Mouse (Mus musculus): ENCODE results near the gene Pcsk2. TPM values are rescaled to one million over a fixed set of nuclear protein-coding genes. Genes with fewer than 3 reads are reported as not detected.

Pcsk2 gene
- polyA plus RNA-seq, 1 experiment from 2014 or later = 23.5 TPM

GRCm38 (mm10) chr2:143590398-143590797 lies 44.4 kb downstream of the Pcsk2 start:
- Histone ChIP-seq H3K4me3 (replicated peaks) (no peak overlapping the region), H3K9me3 (no peaks in the 10 kb centered on the region), H3K36me3 (no peaks in the 10 kb centered on the region), H3K4me1 (replicated peaks) (no peaks in the 10 kb centered on the region), H3K27ac (no peak overlapping the region), H3K9ac (replicated peaks) (no peak overlapping the region), H3K4me2 (replicated peaks) (no peak overlapping the region), H3K27me3 (no peaks in the 10 kb centered on the region)
- ATAC-seq = no peak
- WGBS = 85% methylated on average over 2 of the region's 2 CpGs

GRCm38 (mm10) chr2:143603071-143603470 lies 57.1 kb downstream of the Pcsk2 start:
- Histone ChIP-seq H3K4me3 (replicated peaks) (no peak overlapping the region), H3K4me2 (replicated peaks) (no peak overlapping the region), H3K27me3 (no peaks in the 10 kb centered on the region), H3K4me1 (replicated peaks) (peaks cover 2% of the 10 kb centered on the region), H3K9me3 (no peaks in the 10 kb centered on the region), H3K27ac (no peak overlapping the region), H3K36me3 (no peaks in the 10 kb centered on the region), H3K9ac (replicated peaks) (no peak overlapping the region)
- WGBS = 68% methylated on average over 3 of the region's 3 CpGs
- no peak for ATAC-seq

GRCm38 (mm10) chr2:143603871-143604512 lies 58.0 kb downstream of the Pcsk2 start:
- no peak overlapping the region for H3K9ac ChIP-seq (replicated peaks)
- no peak overlapping the region for H3K4me3 ChIP-seq (replicated peaks)
- no peaks in the 10 kb centered on the region for H3K9me3 ChIP-seq
- H3K4me1 ChIP-seq (replicated peaks) = peaks cover 2% of the 10 kb centered on the region
- no peak overlapping the region for H3K4me2 ChIP-seq (replicated peaks)
- H3K36me3 ChIP-seq = no peaks in the 10 kb centered on the region
- 44% methylated on average over 2 of the region's 2 CpGs for WGBS
- no peak for ATAC-seq
- H3K27me3 ChIP-seq = no peaks in the 10 kb centered on the region
- H3K27ac ChIP-seq = no peak overlapping the region

- H3K4me3 ChIP-seq (replicated peaks) = no peak overlapping the region
- H3K9me3 ChIP-seq = no peaks in the 10 kb centered on the region
- H3K27me3 ChIP-seq = no peaks in the 10 kb centered on the region
- whole genome bisulfite sequencing = 65% methylated on average over 9 of the region's 9 CpGs
- no peak overlapping the region for H3K4me2 ChIP-seq (replicated peaks)
- peak; percentile 58; the same call in 1 of the 2 replicates for ATAC-seq
- peaks cover 21% of the 10 kb centered on the region for H3K4me1 ChIP-seq (replicated peaks)
- H3K9ac ChIP-seq (replicated peaks) = no peak overlapping the region
- H3K27ac ChIP-seq = no peak overlapping the region
- no peaks in the 10 kb centered on the region for H3K36me3 ChIP-seq
Measured at GRCm38 (mm10) chr2:143610355-143611331, 64.7 kb downstream of the Pcsk2 start.

GRCm38 (mm10) chr2:143613466-143613865 lies 67.5 kb downstream of the Pcsk2 start:
- no peak overlapping the region for H3K9ac ChIP-seq (replicated peaks)
- H3K27me3 ChIP-seq = no peaks in the 10 kb centered on the region
- no peak overlapping the region for H3K27ac ChIP-seq
- peaks cover 19% of the 10 kb centered on the region for H3K4me1 ChIP-seq (replicated peaks)
- H3K36me3 ChIP-seq = no peaks in the 10 kb centered on the region
- WGBS = 88% methylated on average over 3 of the region's 3 CpGs
- no peak overlapping the region for H3K4me2 ChIP-seq (replicated peaks)
- ATAC-seq = no peak
- no peaks in the 10 kb centered on the region for H3K9me3 ChIP-seq
- H3K4me3 ChIP-seq (replicated peaks) = no peak overlapping the region

- no peaks in the 10 kb centered on the region for H3K9me3 ChIP-seq
- ATAC-seq = no peak
- WGBS = 59% methylated on average over 5 of the region's 5 CpGs
Measured at GRCm38 (mm10) chr2:143614775-143615174, 68.8 kb downstream of the Pcsk2 start.

GRCm38 (mm10) chr2:143620916-143621315 lies 75.0 kb downstream of the Pcsk2 start:
- WGBS = 40% methylated on average over 3 of the region's 3 CpGs
- no peak overlapping the region for H3K4me2 ChIP-seq (replicated peaks)
- H3K27me3 ChIP-seq = no peaks in the 10 kb centered on the region
- no peaks in the 10 kb centered on the region for H3K4me1 ChIP-seq (replicated peaks)
- H3K27ac ChIP-seq = no peak overlapping the region
- no peaks in the 10 kb centered on the region for H3K9me3 ChIP-seq
- H3K9ac ChIP-seq (replicated peaks) = no peak overlapping the region
- ATAC-seq = no peak
- no peaks in the 10 kb centered on the region for H3K36me3 ChIP-seq
- no peak overlapping the region for H3K4me3 ChIP-seq (replicated peaks)

More at GRCm38 (mm10) chr2:143614775-143615174, 68.8 kb downstream of the Pcsk2 start:
- Histone ChIP-seq H3K4me1 (replicated peaks) (peaks cover 12% of the 10 kb centered on the region), H3K36me3 (no peaks in the 10 kb centered on the region), H3K27ac (no peak overlapping the region), H3K9ac (replicated peaks) (no peak overlapping the region), H3K4me3 (replicated peaks) (no peak overlapping the region), H3K4me2 (replicated peaks) (no peak overlapping the region), H3K27me3 (no peaks in the 10 kb centered on the region)

GRCm38 (mm10) chr2:143623916-143624315 lies 78.0 kb downstream of the Pcsk2 start:
- Histone ChIP-seq H3K36me3 (no peaks in the 10 kb centered on the region), H3K9ac (replicated peaks) (no peak overlapping the region), H3K4me1 (replicated peaks) (no peaks in the 10 kb centered on the region), H3K4me2 (replicated peaks) (no peak overlapping the region), H3K9me3 (no peaks in the 10 kb centered on the region), H3K27me3 (no peaks in the 10 kb centered on the region), H3K4me3 (replicated peaks) (no peak overlapping the region), H3K27ac (no peak overlapping the region)
- no peak for ATAC-seq
- whole genome bisulfite sequencing = 70% methylated on average over 3 of the region's 3 CpGs

GRCm38 (mm10) chr2:143643305-143643704 lies 97.3 kb downstream of the Pcsk2 start:
- no peaks in the 10 kb centered on the region for H3K27me3 ChIP-seq
- H3K27ac ChIP-seq = no peak overlapping the region
- no peaks in the 10 kb centered on the region for H3K4me1 ChIP-seq (replicated peaks)
- H3K4me2 ChIP-seq (replicated peaks) = no peak overlapping the region
- H3K9me3 ChIP-seq = no peaks in the 10 kb centered on the region
- no peak overlapping the region for H3K4me3 ChIP-seq (replicated peaks)
- WGBS = 91% methylated on average over 1 of the region's 1 CpGs
- H3K9ac ChIP-seq (replicated peaks) = no peak overlapping the region
- ATAC-seq = no peak
- no peaks in the 10 kb centered on the region for H3K36me3 ChIP-seq

GRCm38 (mm10) chr2:143644374-143644773 lies 98.4 kb downstream of the Pcsk2 start:
- Histone ChIP-seq H3K4me3 (replicated peaks) (no peak overlapping the region), H3K27ac (no peak overlapping the region), H3K4me2 (replicated peaks) (no peak overlapping the region), H3K4me1 (replicated peaks) (no peaks in the 10 kb centered on the region), H3K9ac (replicated peaks) (no peak overlapping the region), H3K9me3 (no peaks in the 10 kb centered on the region), H3K36me3 (no peaks in the 10 kb centered on the region), H3K27me3 (no peaks in the 10 kb centered on the region)
- ATAC-seq = no peak
- WGBS = 85% methylated on average over 4 of the region's 4 CpGs

- Histone ChIP-seq H3K27ac (no peak overlapping the region), H3K9ac (replicated peaks) (no peak overlapping the region), H3K36me3 (no peaks in the 10 kb centered on the region), H3K9me3 (no peaks in the 10 kb centered on the region), H3K4me1 (replicated peaks) (no peaks in the 10 kb centered on the region), H3K27me3 (no peaks in the 10 kb centered on the region), H3K4me3 (replicated peaks) (no peak overlapping the region), H3K4me2 (replicated peaks) (no peak overlapping the region)
- no peak for ATAC-seq
- 63% methylated on average over 5 of the region's 5 CpGs for WGBS
Measured at GRCm38 (mm10) chr2:143646001-143646400, 100.0 kb downstream of the Pcsk2 start.

GRCm38 (mm10) chr2:143654621-143655020 lies 108.7 kb downstream of the Pcsk2 start:
- no peak overlapping the region for H3K27ac ChIP-seq
- no peak for ATAC-seq
- no peaks in the 10 kb centered on the region for H3K27me3 ChIP-seq
- H3K9ac ChIP-seq (replicated peaks) = no peak overlapping the region
- no peak overlapping the region for H3K4me3 ChIP-seq (replicated peaks)
- no peak overlapping the region for H3K4me2 ChIP-seq (replicated peaks)
- no peaks in the 10 kb centered on the region for H3K9me3 ChIP-seq
- WGBS = 92% methylated on average over 4 of the region's 4 CpGs
- peaks cover 9% of the 10 kb centered on the region for H3K4me1 ChIP-seq (replicated peaks)
- no peaks in the 10 kb centered on the region for H3K36me3 ChIP-seq

Measured in midbrain, embryonic 13.5 days (tissue).